Mouse (Mus musculus) midbrain, embryonic 11.5 days (tissue): ENCODE measurements around the gene Pilra. TPM values are rescaled to one million over a fixed set of nuclear protein-coding genes. Genes with fewer than 3 reads are reported as not detected.

Experiments used
- ATAC-seq: fragments of 200-750 bp; cut with Nextera tagmentation; 2 replicates; pipeline ENCODE4 v1.8.0; 2017; ENCODE audit warnings: moderate TSS enrichment, moderate library complexity; ENCODE audit not compliant: low FRiP score
- DNase-seq: peaks from one replicate; pipeline ENCODE4 v3.0.0; 2015; ENCODE audit warnings: low spot score; ENCODE audit errors: missing footprints
- H3K27ac ChIP-seq: fragments of 300-500 bp; sonication (generic); 2 replicates; pipeline ENCODE4 v1.5.1; 2014; ENCODE audit warnings: low read depth, low read length
- H3K27me3 ChIP-seq: fragments of 300-500 bp; sonication (generic); 2 replicates; pipeline ENCODE4 v1.6.1; 2014; ENCODE audit warnings: mild to moderate bottlenecking, low read length, moderate library complexity, mixed read lengths; ENCODE audit not compliant: control insufficient read depth, insufficient read depth
- H3K36me3 ChIP-seq: fragments of 300-500 bp; sonication (generic); 2 replicates; pipeline ENCODE4 v1.6.1; 2014; ENCODE audit warnings: mild to moderate bottlenecking, low read length, moderate library complexity, mixed read lengths; ENCODE audit not compliant: control insufficient read depth, insufficient read depth
- H3K4me1 ChIP-seq: fragments of 300-500 bp; sonication (generic); 2 replicates; pipeline ENCODE4 v1.6.1; 2014; ENCODE audit warnings: low read length; ENCODE audit not compliant: control insufficient read depth, insufficient read depth
- H3K4me2 ChIP-seq: fragments of 300-500 bp; sonication (generic); 2 replicates; pipeline ENCODE4 v1.6.1; 2014; ENCODE audit warnings: mild to moderate bottlenecking, moderate library complexity
- H3K4me3 ChIP-seq: fragments of 300-500 bp; sonication (generic); 2 replicates; pipeline ENCODE4 v1.5.1; 2014; ENCODE audit warnings: low read depth, low read length
- H3K9ac ChIP-seq: fragments of 300-500 bp; sonication (generic); 2 replicates; pipeline ENCODE4 v1.6.1; 2014; ENCODE audit warnings: low read length
- H3K9me3 ChIP-seq: fragments of 300-500 bp; sonication (generic); 2 replicates; pipeline ENCODE4 v1.6.1; 2016; ENCODE audit warnings: low read length; ENCODE audit not compliant: control insufficient read depth
- WGBS: fragments of 180-500 bp; shearing (Covaris S2); extraction: QIAGEN DNeasy Blood & Tissue Kit; methylation state at CpG from one replicate; pipeline ENCODE4 v1.1.7; 2014; 5-methylcytosine and 5-hydroxymethylcytosine counted together
- polyA plus RNA-seq: library from polyadenylated mRNA; unstranded; fragments of >200 nt; fragmentation: Nextera tagmentation; extraction: Ambion mirVana; gene quantifications from 2 replicates; pipeline ENCODE4 v1.2.1, GENCODE M21; 2014

The Pilra gene
- polyA plus RNA-seq, 1 experiment from 2014 or later = 0.18 TPM

- H3K9me3 ChIP-seq = no peaks in the 10 kb centered on the region
- H3K27me3 ChIP-seq = no peaks in the 10 kb centered on the region
- H3K4me2 ChIP-seq = peak within 1 kb of the TSS; percentile 80
- H3K9ac ChIP-seq = peak within 1 kb of the TSS; percentile 96
- peak within 1 kb of the TSS; percentile 80 for H3K27ac ChIP-seq
- ATAC-seq (peak; percentile 96), DNase-seq (peak; percentile 100)
- H3K4me3 ChIP-seq = peak within 1 kb of the TSS; percentile 98
- under 1% methylated on average over 31 of the region's 31 CpGs for WGBS
- peaks cover 26% of the 10 kb centered on the region for H3K4me1 ChIP-seq
- H3K36me3 ChIP-seq = peaks cover 29% of the 10 kb centered on the region
Measured at GRCm38 (mm10) chr5:137778635-137779034, 57.4 kb downstream of the Pilra start, which contains the start of gene Ppp1r35. TSS of gene Ppp1r35 (plus strand) at chr5:137778849.

GRCm38 (mm10) chr5:137777267-137777845 is 58.7 kb downstream of the Pilra start:
- ATAC-seq = no peak
- H3K36me3 ChIP-seq = peaks cover 19% of the 10 kb centered on the region
- DNase-seq = peak; percentile 60
- H3K4me1 ChIP-seq = peaks cover 15% of the 10 kb centered on the region
- H3K4me2 ChIP-seq = no peak overlapping the region
- H3K4me3 ChIP-seq = no peak overlapping the region
- no peak overlapping the region for H3K9ac ChIP-seq
- no peaks in the 10 kb centered on the region for H3K9me3 ChIP-seq
- no peak overlapping the region for H3K27ac ChIP-seq
- H3K27me3 ChIP-seq = no peaks in the 10 kb centered on the region
- WGBS = 89% methylated on average over 7 of the region's 7 CpGs

- Histone ChIP-seq H3K9ac (0 out of 2 replicates have a peak overlapping the region, but pooled peaks have one; percentile 3), H3K36me3 (peaks cover 10% of the 10 kb centered on the region), H3K4me3 (no peak overlapping the region), H3K27ac (no peak overlapping the region), H3K9me3 (no peaks in the 10 kb centered on the region), H3K27me3 (no peaks in the 10 kb centered on the region), H3K4me1 (peaks cover 12% of the 10 kb centered on the region), H3K4me2 (no peak overlapping the region)
- 51% methylated on average over 5 of the region's 5 CpGs for WGBS
- DNase-seq (peak; percentile 60), ATAC-seq (no peak)
Measured at GRCm38 (mm10) chr5:137776408-137776918, 59.6 kb downstream of the Pilra start.

- no peaks in the 10 kb centered on the region for H3K9me3 ChIP-seq
- peaks cover 4% of the 10 kb centered on the region; the same call in 1 of the 2 replicates for H3K36me3 ChIP-seq
- H3K27ac ChIP-seq = no peak overlapping the region
- ATAC-seq = no peak
- H3K9ac ChIP-seq = no peak overlapping the region
- WGBS = 80% methylated on average over 2 of the region's 2 CpGs
- H3K27me3 ChIP-seq = no peaks in the 10 kb centered on the region
- no peak for DNase-seq
- peaks cover 12% of the 10 kb centered on the region for H3K4me1 ChIP-seq
- no peak overlapping the region for H3K4me3 ChIP-seq
- H3K4me2 ChIP-seq = no peak overlapping the region
Measured at GRCm38 (mm10) chr5:137775587-137776290, 60.3 kb downstream of the Pilra start.

GRCm38 (mm10) chr5:137772755-137773154 is 63.3 kb downstream of the Pilra start:
- Histone ChIP-seq H3K9ac (no peak overlapping the region), H3K4me2 (no peak overlapping the region), H3K4me1 (no peaks in the 10 kb centered on the region), H3K27ac (no peak overlapping the region), H3K9me3 (no peaks in the 10 kb centered on the region), H3K27me3 (no peaks in the 10 kb centered on the region), H3K36me3 (no peaks in the 10 kb centered on the region), H3K4me3 (no peak overlapping the region)
- DNase-seq (no peak), ATAC-seq (no peak)

Other genes starting within 250 kb of the Pilra start
- 19.0 and 19.8 TPM in 2 replicates for gene Mospd3, start 235.2 kb downstream of the Pilra start, polyA plus RNA-seq
- 58.8 and 61.4 TPM in 2 replicates for gene Pcolce, start 222.5 kb downstream of the Pilra start, polyA plus RNA-seq
- gene Fbxo24, start 207.3 kb downstream of the Pilra start, polyA plus RNA-seq = 0.10 and 0.16 TPM in 2 replicates
- 27.3 and 28.3 TPM in 2 replicates for gene Lrch4, start 207.2 kb downstream of the Pilra start, polyA plus RNA-seq
- gene Gm20605, start 207.1 kb downstream of the Pilra start, polyA plus RNA-seq = 4.5 and 5.8 TPM in 2 replicates
- gene Sap25, start 194.9 kb downstream of the Pilra start, polyA plus RNA-seq = 4.5 and 6.8 TPM in 2 replicates
- 0.19 and 0.34 TPM in 2 replicates for gene Irs3, start 190.6 kb downstream of the Pilra start, polyA plus RNA-seq
- gene Agfg2, start 151.6 kb downstream of the Pilra start, polyA plus RNA-seq = 13.6 and 14.9 TPM in 2 replicates
- 4.8 TPM in 2 replicates for gene Nyap1, start 94.7 kb downstream of the Pilra start, polyA plus RNA-seq
- gene Tsc22d4, start 90.6 kb downstream of the Pilra start, polyA plus RNA-seq = 47.0 and 62.9 TPM in 2 replicates
- 73.3 and 83.1 TPM in 2 replicates for gene Ppp1r35, start 57.4 kb downstream of the Pilra start, polyA plus RNA-seq
- gene Mepce, start 48.6 kb downstream of the Pilra start, polyA plus RNA-seq = 11.4 and 11.5 TPM in 2 replicates
- 11.4 and 14.8 TPM in 2 replicates for gene Zcwpw1, start 48.5 kb downstream of the Pilra start, polyA plus RNA-seq
- not detected in 2 replicates for gene Pilrb1, start 21.8 kb upstream of the Pilra start, polyA plus RNA-seq
- gene Pilrb2, start 35.5 kb upstream of the Pilra start, polyA plus RNA-seq = not detected in 2 replicates
- not detected in 2 replicates for gene Cyp3a13, start 85.3 kb upstream of the Pilra start, polyA plus RNA-seq
- gene Gjc3, start 126.8 kb upstream of the Pilra start, polyA plus RNA-seq = not detected in 2 replicates
- not detected in 2 replicates for gene Azgp1, start 145.2 kb upstream of the Pilra start, polyA plus RNA-seq
- not detected in 2 replicates for gene Smok3a, start 185.0 kb upstream of the Pilra start, polyA plus RNA-seq
- not detected in 2 replicates for gene Smok3b, start 185.1 kb upstream of the Pilra start, polyA plus RNA-seq
- gene Smok3c, start 216.9 kb upstream of the Pilra start, polyA plus RNA-seq = not detected in 2 replicates
- 39.1 and 45.0 TPM in 2 replicates for gene Zkscan1, start 248.8 kb upstream of the Pilra start, polyA plus RNA-seq